24 mouse cellular contexts compared by ENCODE assay signal in genomic region chr6:116031052-116031451, GRCm38 (mm10).
"Had no signal": no experiment of that assay in that cellular context is flagged by ENCODE, and none has a peak within 500 bp of the region (broad histone marks: within the 10 kb centered on the region; RNA-seq: fewer than 3 reads in every experiment).

No protein-coding gene starts in this region.

- ATAC-seq: forebrain, postnatal 0 days; hindbrain, embryonic 16.5 days; inflammation-experienced regulatory T-cells, adult 6 months; intestine, embryonic 15.5 days; intestine, postnatal 0 days had no signal

- H3K9ac ChIP-seq: forebrain, postnatal 0 days; heart, embryonic 13.5 days; heart, embryonic 15.5 days; hindbrain, embryonic 14.5 days; intestine, embryonic 15.5 days; limb, embryonic 13.5 days; limb, embryonic 15.5 days had no signal

- H3K4me3 ChIP-seq: heart, adult 2 months; heart, embryonic 13.5 days; heart, embryonic 15.5 days; intestine, embryonic 15.5 days; limb, embryonic 13.5 days; limb, embryonic 15.5 days had no signal

- DNase-seq: forebrain, postnatal 0 days; gastrocnemius, postnatal 14 days; gastrocnemius, postnatal 36 days; heart, adult 11 months; heart, adult 2 months; heart, postnatal 14 days; heart, postnatal 36 days; kidney, adult 18-20 months; kidney, adult 8-10 months; kidney, postnatal 14 days; kidney, postnatal 4 days; layer of hippocampus, adult 9-11 months; layer of hippocampus, postnatal 36 days; left cerebral cortex, postnatal 4 days had no signal

- H3K27ac ChIP-seq: heart, adult 2 months; heart, embryonic 13.5 days; heart, embryonic 15.5 days; hindbrain, embryonic 14.5 days; intestine, embryonic 15.5 days; limb, embryonic 13.5 days; limb, embryonic 15.5 days had no signal

- H3K9me3 ChIP-seq: heart, embryonic 13.5 days; heart, embryonic 15.5 days; intestine, embryonic 15.5 days; limb, embryonic 13.5 days; limb, embryonic 15.5 days had no signal

- H3K4me1 ChIP-seq: heart, embryonic 13.5 days; heart, embryonic 15.5 days; intestine, embryonic 15.5 days; limb, embryonic 13.5 days; limb, embryonic 15.5 days had no signal

- H3K36me3 ChIP-seq: intestine, embryonic 15.5 days; limb, embryonic 15.5 days had no signal

- H3K27me3 ChIP-seq: heart, embryonic 13.5 days; heart, embryonic 15.5 days; intestine, embryonic 15.5 days; limb, embryonic 13.5 days; limb, embryonic 15.5 days had no signal

- H3K4me2 ChIP-seq: heart, embryonic 11.5 days; heart, embryonic 13.5 days; heart, embryonic 15.5 days; hindbrain, embryonic 14.5 days; intestine, embryonic 15.5 days; limb, embryonic 13.5 days; limb, embryonic 15.5 days had no signal
